Mouse (Mus musculus) gastrocnemius, postnatal 4 days (tissue): ENCODE results near the gene Sptbn2. TPM values are rescaled to one million over a fixed set of nuclear protein-coding genes. Genes with fewer than 3 reads are reported as not detected.
"Not testable (repeated sequence)": the region's sequence is repeated elsewhere in the genome, so short reads cannot be mapped to it uniquely, and the experiment has no call there.

Experiments
- DNase-seq, 2 experiments: peaks; one replicate each; pipeline ENCODE4 v3.0.0; 2021 to 2022; ENCODE audit warnings: low spot score in 2 of 2, mixed read lengths in 2 of 2
- total RNA-seq, 2 experiments: library from RNA; stranded (reverse); gene quantifications; 2 replicates each; pipeline ENCODE4 v1.2.3; 2021

Gene Sptbn2
- total RNA-seq, 2 experiments from 2014 or later = 0.18 to 0.39 TPM

GRCm38 (mm10) chr19:4720671-4721244 is 9.8 kb downstream of the Sptbn2 start:
- no peak for DNase-seq

GRCm38 (mm10) chr19:4729186-4729585 is 18.2 kb downstream of the Sptbn2 start:
- DNase-seq = no peak

- DNase-seq = no peak
Measured at GRCm38 (mm10) chr19:4733052-4733451, 22.1 kb downstream of the Sptbn2 start.

- DNase-seq = no peak
Measured at GRCm38 (mm10) chr19:4737866-4738265, 26.9 kb downstream of the Sptbn2 start.

- DNase-seq = no peak
Measured at GRCm38 (mm10) chr19:4739053-4739452, 28.1 kb downstream of the Sptbn2 start.

DNA sequence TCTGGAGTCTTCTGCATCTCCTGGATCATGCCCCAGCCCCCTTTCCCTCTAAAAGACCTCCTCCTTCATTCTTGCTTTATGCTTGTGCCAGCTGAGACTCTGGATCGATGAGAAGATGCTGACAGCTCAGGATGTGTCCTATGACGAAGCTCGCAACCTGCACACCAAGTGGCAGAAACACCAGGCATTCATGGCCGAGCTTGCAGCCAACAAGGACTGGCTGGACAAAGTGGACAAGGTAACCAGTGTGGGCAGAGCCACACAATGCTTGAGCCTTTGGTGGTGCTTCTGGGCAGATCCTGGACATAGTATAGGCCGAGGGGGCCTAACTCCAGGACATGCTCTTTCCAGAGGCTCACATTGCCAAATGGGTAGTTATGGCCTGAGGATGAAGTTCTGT is 28.8 kb downstream of the Sptbn2 start:
- DNase-seq = no peak

GRCm38 (mm10) chr19:4741482-4741881 is 30.5 kb downstream of the Sptbn2 start:
- no peak for DNase-seq

GRCm38 (mm10) chr19:4742229-4742628 is 31.3 kb downstream of the Sptbn2 start:
- DNase-seq = no peak

- DNase-seq = no peak
Measured at GRCm38 (mm10) chr19:4743524-4743923, 32.6 kb downstream of the Sptbn2 start.

DNA sequence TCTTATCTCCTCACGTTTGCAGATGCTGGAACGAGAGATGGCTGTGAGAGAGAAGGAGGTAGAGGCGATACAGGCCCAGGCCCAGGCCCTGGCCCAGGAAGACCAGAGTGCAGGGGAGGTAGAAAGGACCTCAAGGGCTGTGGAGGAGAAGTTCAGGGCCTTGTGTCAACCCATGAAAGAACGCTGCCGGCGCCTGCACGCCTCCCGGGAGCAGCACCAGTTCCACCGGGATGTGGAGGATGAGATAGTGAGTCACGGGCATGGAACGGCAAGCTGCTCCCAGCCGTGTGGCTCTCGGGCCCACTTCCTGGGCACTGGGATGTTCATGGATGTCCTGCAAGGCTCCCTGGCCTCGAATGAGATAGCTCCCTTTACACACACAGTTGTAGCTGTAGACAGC is 33.1 kb downstream of the Sptbn2 start:
- DNase-seq = no peak

DNA sequence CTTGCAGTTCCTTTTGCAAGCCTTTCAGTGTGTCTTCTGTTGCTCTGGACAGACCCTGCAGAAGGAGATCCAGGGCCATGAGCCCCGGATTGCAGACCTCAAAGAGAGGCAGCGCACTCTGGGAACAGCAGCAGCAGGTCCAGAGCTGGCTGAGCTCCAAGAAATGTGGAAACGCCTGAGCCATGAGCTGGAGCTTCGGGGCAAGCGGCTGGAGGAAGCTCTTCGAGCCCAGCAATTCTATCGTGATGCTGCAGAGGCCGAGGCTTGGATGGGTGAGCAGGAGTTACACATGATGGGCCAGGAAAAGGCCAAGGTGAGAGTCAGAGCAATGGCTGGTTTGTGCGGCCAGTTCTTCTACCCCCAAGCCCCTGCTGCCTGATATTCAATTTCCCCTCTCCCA is 34.1 kb downstream of the Sptbn2 start:
- DNase-seq = no peak

DNA sequence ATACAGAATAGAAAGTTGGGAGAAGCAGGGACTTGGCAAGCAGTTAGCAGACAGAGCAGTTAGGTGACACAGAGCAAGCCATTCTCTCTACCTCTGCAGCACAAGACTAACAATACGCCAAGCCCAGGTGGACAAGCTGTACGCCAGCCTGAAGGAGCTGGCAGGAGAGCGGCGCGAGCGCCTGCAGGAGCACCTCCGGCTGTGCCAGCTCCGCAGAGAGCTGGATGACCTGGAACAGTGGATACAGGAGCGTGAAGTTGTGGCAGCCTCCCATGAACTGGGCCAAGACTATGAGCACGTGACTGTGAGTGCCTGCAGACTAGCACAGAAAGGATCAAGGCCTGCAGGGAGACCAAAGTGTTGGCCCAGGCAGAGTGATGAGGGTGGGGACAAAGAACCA is 34.7 kb downstream of the Sptbn2 start:
- no peak for DNase-seq

DNA sequence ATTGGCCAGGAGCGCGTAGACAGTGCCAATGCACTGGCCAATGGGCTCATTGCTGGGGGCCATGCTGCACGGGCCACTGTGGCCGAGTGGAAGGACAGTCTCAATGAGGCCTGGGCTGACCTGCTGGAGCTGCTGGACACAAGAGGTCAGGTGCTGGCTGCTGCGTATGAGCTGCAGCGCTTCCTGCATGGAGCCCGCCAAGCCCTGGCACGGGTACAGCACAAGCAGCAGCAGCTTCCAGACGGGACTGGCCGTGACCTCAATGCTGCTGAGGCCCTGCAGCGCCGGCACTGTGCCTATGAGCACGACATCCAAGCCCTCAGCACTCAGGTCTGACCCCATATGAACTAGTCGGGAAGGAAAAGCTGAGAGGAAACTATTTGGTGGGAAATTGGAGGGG is 35.6 kb downstream of the Sptbn2 start:
- no peak for DNase-seq

GRCm38 (mm10) chr19:4747631-4748312 is 36.8 kb downstream of the Sptbn2 start:
- DNase-seq = no peak

- DNase-seq = no peak
Measured at GRCm38 (mm10) chr19:4748493-4748892, 37.5 kb downstream of the Sptbn2 start.

- no peak for DNase-seq
Measured at GRCm38 (mm10) chr19:4749975-4750374, 39.0 kb downstream of the Sptbn2 start.

GRCm38 (mm10) chr19:4755565-4756192 is 44.7 kb downstream of the Sptbn2 start:
- peak; percentile 70 to 87 for DNase-seq

- peak; percentile 95 to 97 for DNase-seq
Measured at GRCm38 (mm10) chr19:4756193-4756911, 45.4 kb downstream of the Sptbn2 start, which contains the start of gene Rbm4b. TSS of gene Rbm4b (plus strand) at chr19:4756497.

DNA sequence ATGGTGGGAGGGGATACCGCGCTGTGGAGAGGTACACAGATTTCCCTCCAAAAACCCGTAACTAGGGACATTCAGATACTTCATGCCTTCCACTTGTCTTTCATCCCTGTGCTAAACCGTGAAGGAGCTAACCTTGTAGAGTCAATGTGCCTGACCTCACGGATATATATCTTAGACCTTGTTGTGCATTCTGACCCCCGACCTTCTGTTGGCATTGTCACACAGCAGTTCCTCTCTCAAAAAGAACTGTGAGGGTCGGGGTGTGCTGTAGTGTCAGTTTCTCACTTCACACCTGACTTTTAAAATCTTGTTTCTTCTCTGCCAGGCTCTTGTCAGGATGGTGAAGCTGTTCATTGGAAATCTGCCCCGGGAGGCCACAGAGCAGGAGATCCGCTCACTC is 46.0 kb downstream of the Sptbn2 start:
- no peak for DNase-seq

GRCm38 (mm10) chr19:4760544-4760943 is 49.6 kb downstream of the Sptbn2 start:
- DNase-seq = not testable (repeated sequence)

- no peak for DNase-seq
Measured at GRCm38 (mm10) chr19:4762876-4763275, 51.9 kb downstream of the Sptbn2 start.
